Mouse (Mus musculus) forebrain, embryonic 15.5 days (tissue): ENCODE results near the gene Bace1. TPM values are rescaled to one million over a fixed set of nuclear protein-coding genes. Genes with fewer than 3 reads are reported as not detected.
A peak's percentile ranks its signal among the peaks of the same experiment; 100 is the strongest.

Experiments
- ATAC-seq: fragments of 200-750 bp; cut with Nextera tagmentation; replicated peaks from 2 replicates; pipeline ENCODE4 v1.8.0; 2017; ENCODE audit warnings: mild to moderate bottlenecking, moderate TSS enrichment, moderate library complexity
- H3K27ac ChIP-seq: fragments of 300-500 bp; sonication (generic); replicated peaks from 2 replicates; pipeline ENCODE4 v1.5.1; 2015; ENCODE audit warnings: mild to moderate bottlenecking, inconsistent platforms
- H3K27me3 ChIP-seq: fragments of 300-500 bp; sonication (generic); 2 replicates; pipeline ENCODE4 v1.6.1; 2015; ENCODE audit warnings: inconsistent platforms
- H3K36me3 ChIP-seq: fragments of 300-500 bp; sonication (generic); 2 replicates; pipeline ENCODE4 v1.6.1; 2015; ENCODE audit warnings: mild to moderate bottlenecking, inconsistent platforms
- H3K4me1 ChIP-seq: fragments of 300-500 bp; sonication (generic); 2 replicates; pipeline ENCODE4 v1.6.1; 2015; ENCODE audit warnings: inconsistent platforms
- H3K4me2 ChIP-seq: fragments of 300-500 bp; sonication (generic); replicated peaks from 2 replicates; pipeline ENCODE4 v1.6.1; 2015; ENCODE audit warnings: mild to moderate bottlenecking, inconsistent platforms
- H3K4me3 ChIP-seq: fragments of 300-500 bp; sonication (generic); 2 replicates; pipeline ENCODE4 v1.5.1; 2015; ENCODE audit warnings: mild to moderate bottlenecking, inconsistent platforms
- H3K9ac ChIP-seq: fragments of 300-500 bp; sonication (generic); replicated peaks from 2 replicates; pipeline ENCODE4 v1.6.1; 2015; ENCODE audit warnings: mild to moderate bottlenecking, inconsistent platforms
- H3K9me3 ChIP-seq: fragments of 300-500 bp; sonication (generic); 2 replicates; pipeline ENCODE4 v1.6.1; 2016; ENCODE audit warnings: inconsistent platforms
- WGBS: fragments of 180-500 bp; shearing (Covaris S2); methylation state at CpG from one replicate; pipeline ENCODE4 v1.1.7; 2015; ENCODE audit warnings: mixed read lengths; 5-methylcytosine and 5-hydroxymethylcytosine counted together
- polyA plus RNA-seq: library from polyadenylated mRNA; unstranded; fragments of >200 nt; fragmentation: Nextera tagmentation; extraction: Ambion mirVana; gene quantifications from 2 replicates; pipeline ENCODE4 v1.2.1, GENCODE M21; 2015

Bace1 gene
- polyA plus RNA-seq, 1 experiment from 2014 or later: 47.2 TPM

- Histone ChIP-seq H3K4me1 (peaks cover 8% of the 10 kb centered on the region; the same call in 1 of the 2 replicates), H3K4me2 (no peak overlapping the region)
- 90% methylated on average over 8 of the region's 8 CpGs for WGBS
Observed at GRCm38 (mm10) chr9:45807761-45808160, 30.6 kb upstream of the Bace1 start.

GRCm38 (mm10) chr9:45811946-45812345 lies 26.4 kb upstream of the Bace1 start:
- peaks cover 5% of the 10 kb centered on the region; the same call in 1 of the 2 replicates for H3K36me3 ChIP-seq
- no peaks in the 10 kb centered on the region for H3K27me3 ChIP-seq
- H3K9me3 ChIP-seq: no peaks in the 10 kb centered on the region
- no peak overlapping the region for H3K4me2 ChIP-seq
- no peak overlapping the region for H3K4me3 ChIP-seq
- ATAC-seq: no peak
- no peak overlapping the region for H3K9ac ChIP-seq
- no peak overlapping the region for H3K27ac ChIP-seq
- 59% methylated on average over 5 of the region's 5 CpGs for WGBS
- peaks cover 18% of the 10 kb centered on the region for H3K4me1 ChIP-seq

More at GRCm38 (mm10) chr9:45807761-45808160, 30.6 kb upstream of the Bace1 start:
- Histone ChIP-seq H3K4me3 (no peak overlapping the region), H3K9me3 (no peaks in the 10 kb centered on the region), H3K27ac (no peak overlapping the region), H3K36me3 (peaks cover 6% of the 10 kb centered on the region; the same call in 1 of the 2 replicates), H3K27me3 (no peaks in the 10 kb centered on the region), H3K9ac (no peak overlapping the region)
- ATAC-seq: no peak

GRCm38 (mm10) chr9:45815113-45815512 lies 23.3 kb upstream of the Bace1 start:
- ATAC-seq: no peak; the same call in 1 of the 2 replicates
- Histone ChIP-seq H3K27ac (peak overlapping the region; percentile 70), H3K9ac (no peak overlapping the region), H3K27me3 (no peaks in the 10 kb centered on the region), H3K4me3 (no peak overlapping the region), H3K4me2 (no peak overlapping the region), H3K36me3 (peaks cover 11% of the 10 kb centered on the region; the same call in 1 of the 2 replicates), H3K4me1 (peaks cover 18% of the 10 kb centered on the region), H3K9me3 (no peaks in the 10 kb centered on the region)
- 48% methylated on average over 9 of the region's 9 CpGs for WGBS

GRCm38 (mm10) chr9:45815525-45815924 lies 22.9 kb upstream of the Bace1 start:
- 90% methylated on average over 10 of the region's 10 CpGs for WGBS
- Histone ChIP-seq H3K27ac (peak overlapping the region; percentile 70), H3K4me1 (peaks cover 18% of the 10 kb centered on the region)

GRCm38 (mm10) chr9:45818406-45819011 lies 19.9 kb upstream of the Bace1 start:
- Histone ChIP-seq H3K27me3 (no peaks in the 10 kb centered on the region), H3K36me3 (peaks cover 14% of the 10 kb centered on the region; the same call in 1 of the 2 replicates), H3K4me3 (no peak overlapping the region), H3K9me3 (no peaks in the 10 kb centered on the region), H3K4me1 (peaks cover 10% of the 10 kb centered on the region), H3K4me2 (no peak overlapping the region), H3K27ac (no peak overlapping the region), H3K9ac (no peak overlapping the region)
- ATAC-seq: no peak
- WGBS: 88% methylated on average over 9 of the region's 9 CpGs

More at GRCm38 (mm10) chr9:45815525-45815924, 22.9 kb upstream of the Bace1 start:
- Histone ChIP-seq H3K9ac (no peak overlapping the region), H3K36me3 (peaks cover 11% of the 10 kb centered on the region; the same call in 1 of the 2 replicates), H3K27me3 (no peaks in the 10 kb centered on the region), H3K4me3 (no peak overlapping the region), H3K4me2 (no peak overlapping the region), H3K9me3 (no peaks in the 10 kb centered on the region)
- ATAC-seq: no peak; the same call in 1 of the 2 replicates

- no peaks in the 10 kb centered on the region for H3K27me3 ChIP-seq
- H3K4me2 ChIP-seq: peak overlapping the region; percentile 77
- peak; percentile 24 for ATAC-seq
- peaks cover 11% of the 10 kb centered on the region for H3K4me1 ChIP-seq
- H3K27ac ChIP-seq: peak overlapping the region; percentile 69
- H3K9ac ChIP-seq: peak overlapping the region; percentile 77
- no peaks in the 10 kb centered on the region for H3K36me3 ChIP-seq
- H3K4me3 ChIP-seq: peak overlapping the region; percentile 87
- 4% methylated on average over 23 of the region's 23 CpGs for WGBS
- H3K9me3 ChIP-seq: no peaks in the 10 kb centered on the region
Observed at GRCm38 (mm10) chr9:45827663-45828290, 10.6 kb upstream of the Bace1 start.

GRCm38 (mm10) chr9:45828291-45828963 lies 10.0 kb upstream of the Bace1 start, which contains the start of gene Cep164:
Gene Cep164, minus strand, starts transcription at chr9:45828691.
- Histone ChIP-seq H3K27ac (peak within 1 kb of the TSS; percentile 69), H3K27me3 (no peaks in the 10 kb centered on the region), H3K36me3 (no peaks in the 10 kb centered on the region), H3K9me3 (no peaks in the 10 kb centered on the region), H3K9ac (peak within 1 kb of the TSS; percentile 77), H3K4me3 (peak within 1 kb of the TSS; percentile 87), H3K4me2 (peak within 1 kb of the TSS; percentile 77), H3K4me1 (peaks cover 11% of the 10 kb centered on the region)
- under 1% methylated on average over 31 of the region's 31 CpGs for WGBS
- ATAC-seq: peak; percentile 97

GRCm38 (mm10) chr9:45829107-45829506 lies 9.3 kb upstream of the Bace1 start:
- H3K9me3 ChIP-seq: no peaks in the 10 kb centered on the region
- peaks cover 11% of the 10 kb centered on the region for H3K4me1 ChIP-seq
- no peak overlapping the region for H3K9ac ChIP-seq
- no peaks in the 10 kb centered on the region for H3K27me3 ChIP-seq
- peak overlapping the region; percentile 62 for H3K27ac ChIP-seq
- H3K4me3 ChIP-seq: peak overlapping the region; percentile 87
- H3K4me2 ChIP-seq: peak overlapping the region; percentile 77
- WGBS: 26% methylated on average over 10 of the region's 10 CpGs
- peak; percentile 76 for ATAC-seq
- H3K36me3 ChIP-seq: no peaks in the 10 kb centered on the region

GRCm38 (mm10) chr9:45832898-45833297 lies 5.5 kb upstream of the Bace1 start:
- H3K4me3 ChIP-seq: no peak overlapping the region
- H3K4me1 ChIP-seq: peaks cover 5% of the 10 kb centered on the region
- no peaks in the 10 kb centered on the region for H3K27me3 ChIP-seq
- H3K4me2 ChIP-seq: no peak overlapping the region
- H3K9me3 ChIP-seq: no peaks in the 10 kb centered on the region
- H3K27ac ChIP-seq: no peak overlapping the region
- no peak overlapping the region for H3K9ac ChIP-seq
- H3K36me3 ChIP-seq: no peaks in the 10 kb centered on the region
- 89% methylated on average over 2 of the region's 2 CpGs for WGBS
- no peak for ATAC-seq

GRCm38 (mm10) chr9:45833461-45833860 lies 4.9 kb upstream of the Bace1 start:
- Histone ChIP-seq H3K4me2 (no peak overlapping the region), H3K4me1 (peaks cover 8% of the 10 kb centered on the region), H3K27me3 (no peaks in the 10 kb centered on the region), H3K9ac (no peak overlapping the region), H3K36me3 (no peaks in the 10 kb centered on the region), H3K9me3 (no peaks in the 10 kb centered on the region), H3K4me3 (no peak overlapping the region), H3K27ac (no peak overlapping the region)
- WGBS: 82% methylated on average over 2 of the region's 2 CpGs
- no peak for ATAC-seq

- ATAC-seq: no peak
- Histone ChIP-seq H3K9me3 (no peaks in the 10 kb centered on the region), H3K4me1 (peaks cover 42% of the 10 kb centered on the region), H3K36me3 (no peaks in the 10 kb centered on the region), H3K4me3 (peak overlapping the region; percentile 89), H3K4me2 (peak overlapping the region; percentile 83), H3K9ac (no peak overlapping the region), H3K27ac (peak overlapping the region; percentile 80; the same call in 1 of the 2 replicates), H3K27me3 (no peaks in the 10 kb centered on the region)
- WGBS: 16% methylated on average over 4 of the region's 4 CpGs
Observed at GRCm38 (mm10) chr9:45838069-45838433, 329 bp upstream of the Bace1 start.
